Mouse (Mus musculus) v-Abl transformed pro-B cells (cell line): ENCODE data around the gene Slc10a6.

Experiments
- in situ Hi-C, 2 experiments: fragments of 400-800 bp; cut with MboI; formaldehyde crosslinking; loops; one replicate each; pipeline ENCODE4 v1.15.1; 2025; ENCODE audit not compliant: unreplicated experiment in 2 of 2

The Slc10a6 gene

GRCm38 (mm10) chr5:103568034-103568433 lies 61.2 kb downstream of the Slc10a6 start:
- in situ Hi-C loops, result no loop called here

GRCm38 (mm10) chr5:103560546-103560945 lies 68.7 kb downstream of the Slc10a6 start:
- in situ Hi-C loops, result no loop called here
